Mouse (Mus musculus): ENCODE measurements around the gene Doc2b. TPM values are rescaled to one million over a fixed set of nuclear protein-coding genes. Genes with fewer than 3 reads are reported as not detected.

The Doc2b gene
- total and polyA plus RNA-seq, 3 experiments: not detected

- DNase-seq (ENCODE audit: extremely low read depth): no peak
- dilution Hi-C loops (cut with MboI; ENCODE audit: extremely low pct_ligation_motif_present, extremely low pct_unique_long_range_greater_than_20kb, low sequenced_read_pairs) (no loop called here), in situ Hi-C loops (cut with MboI; ENCODE audit: low pct_ligation_motif_present, low pct_unique_long_range_greater_than_20kb, low sequenced_read_pairs) (no loop called here)
- Histone ChIP-seq H3K27ac (ENCODE audit: insufficient read depth, low read depth) (no peak overlapping the region), H3K4me1 (ENCODE audit: control insufficient read depth in 1 of 2, insufficient read depth in 2 of 2) (peaks cover 3 to 62% of the 10 kb centered on the region in 2 experiments; a peak in 3 of 4 replicates), H3K4me2 (ENCODE audit: insufficient read depth, low read depth, poor library complexity, severe bottlenecking) (no peak overlapping the region), H3K79me2 (replicated peaks; ENCODE audit: control insufficient read depth, extremely low read depth, insufficient read depth, poor library complexity, severe bottlenecking) (peaks cover 96% of the 10 kb centered on the region), H3K4me3 (replicated peaks in 1 of 3; ENCODE audit: low read depth in 2 of 3, low read length in 2 of 3, poor library complexity in 1 of 3) (no peak overlapping the region), H3K36me3 (replicated peaks in 1 of 2; ENCODE audit: control insufficient read depth in 1 of 2, insufficient read depth in 1 of 2, low read length in 1 of 2) (peaks cover 65 to 92% of the 10 kb centered on the region in 2 experiments), H3K27me3 (replicated peaks) (no peaks in the 10 kb centered on the region), H3K9me3 (replicated peaks; ENCODE audit: low read length) (no peaks in the 10 kb centered on the region), H3K9ac (ENCODE audit: insufficient read depth, low read depth) (no peak overlapping the region)
- no peak for TF ChIP-seq ELF1 (IDR thresholded peaks at IDR 0.05; ENCODE audit: low read depth, low read length)
- no peak for TF ChIP-seq USF2 (conservative IDR thresholded peaks at IDR 0.05; ENCODE audit: low read depth, low read length)
- no peak for TF ChIP-seq POLR2AphosphoS2 (IDR thresholded peaks at IDR 0.05; ENCODE audit: low read depth, low read length)
- TF ChIP-seq JUN (IDR thresholded peaks at IDR 0.05; ENCODE audit: insufficient read depth, low read depth, low read length): no peak
- no peak for TF ChIP-seq GABPA (IDR thresholded peaks at IDR 0.05; ENCODE audit: insufficient replicate concordance, low read depth, low read length)
- no peak for TF ChIP-seq ZC3H11A (IDR thresholded peaks at IDR 0.05; ENCODE audit: low read depth, low read length)
- no peak for TF ChIP-seq CHD2 (IDR thresholded peaks at IDR 0.05; ENCODE audit: low read length)
- TF ChIP-seq CHD1 (IDR thresholded peaks at IDR 0.05; ENCODE audit: low read depth, low read length): no peak
- no peak for TF ChIP-seq SMC3 (IDR thresholded peaks at IDR 0.05; ENCODE audit: low read depth, low read length)
- no peak for TF ChIP-seq MAX (IDR thresholded peaks at IDR 0.05; ENCODE audit: low read length)
- TF ChIP-seq MAZ (IDR thresholded peaks at IDR 0.05; ENCODE audit: low read depth, low read length): no peak
- no peak for TF ChIP-seq RCOR1 (conservative IDR thresholded peaks at IDR 0.05; ENCODE audit: low read depth, low read length)
- TF ChIP-seq PAX5 (IDR thresholded peaks at IDR 0.05; ENCODE audit: low read length): no peak
- TF ChIP-seq TBP (conservative IDR thresholded peaks at IDR 0.05; ENCODE audit: low read depth, low read length): no peak
- TF ChIP-seq SIN3A (IDR thresholded peaks at IDR 0.05; ENCODE audit: low read length): no peak
- TF ChIP-seq CTCF (conservative IDR thresholded peaks at IDR 0.05 in 1 of 2, IDR thresholded peaks at IDR 0.05 in 1 of 2; ENCODE audit: low read depth in 2 of 2, low read length in 2 of 2): no peak
- TF ChIP-seq POLR2A (IDR thresholded peaks at IDR 0.05; ENCODE audit: low read depth, low read length): no peak
Measured at GRCm38 (mm10) chr11:75756687-75757086, 39.2 kb downstream of the Doc2b start.

DNA sequence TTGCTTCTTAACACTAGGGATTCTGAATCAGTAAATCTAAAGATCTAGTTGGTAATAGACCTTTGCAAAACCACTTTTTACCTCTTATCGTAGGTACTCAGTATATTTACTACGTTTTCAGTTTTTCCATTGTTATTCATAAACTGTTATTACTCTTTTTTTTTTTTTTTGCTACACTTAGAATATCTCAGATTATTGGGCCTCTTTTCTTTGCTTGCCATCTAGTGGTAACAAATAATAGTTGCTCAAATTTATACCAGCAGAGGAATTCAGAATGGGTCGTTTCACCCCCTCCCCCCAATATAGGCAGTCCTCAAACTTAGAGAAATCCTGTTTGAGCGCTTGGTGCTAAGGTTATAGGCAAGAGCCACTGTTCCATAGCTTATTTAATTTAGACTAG is 44.8 kb downstream of the Doc2b start:
- Histone ChIP-seq H3K4me3 (replicated peaks in 1 of 3; ENCODE audit: low read depth in 2 of 3, low read length in 2 of 3, poor library complexity in 1 of 3) (no peak overlapping the region), H3K4me1 (ENCODE audit: control insufficient read depth in 1 of 2, insufficient read depth in 2 of 2) (peaks cover 7 to 74% of the 10 kb centered on the region in 2 experiments), H3K27me3 (replicated peaks) (no peaks in the 10 kb centered on the region), H3K4me2 (ENCODE audit: insufficient read depth, low read depth, poor library complexity, severe bottlenecking) (no peak overlapping the region), H3K36me3 (replicated peaks in 1 of 2; ENCODE audit: control insufficient read depth in 1 of 2, insufficient read depth in 1 of 2, low read length in 1 of 2) (peaks cover 38 to 83% of the 10 kb centered on the region in 2 experiments), H3K9me3 (replicated peaks; ENCODE audit: low read length) (no peaks in the 10 kb centered on the region), H3K27ac (ENCODE audit: insufficient read depth, low read depth) (no peak overlapping the region), H3K79me2 (replicated peaks; ENCODE audit: control insufficient read depth, extremely low read depth, insufficient read depth, poor library complexity, severe bottlenecking) (peaks cover 99% of the 10 kb centered on the region), H3K9ac (ENCODE audit: insufficient read depth, low read depth) (no peak overlapping the region)
- dilution Hi-C loops (cut with MboI; ENCODE audit: extremely low pct_ligation_motif_present, extremely low pct_unique_long_range_greater_than_20kb, low sequenced_read_pairs): no loop called here
- DNase-seq (ENCODE audit: extremely low read depth): no peak
- in situ Hi-C loops (cut with MboI; ENCODE audit: low pct_ligation_motif_present, low pct_unique_long_range_greater_than_20kb, low sequenced_read_pairs): no loop called here
- TF ChIP-seq UBTF (IDR thresholded peaks at IDR 0.05; ENCODE audit: low read depth, low read length): no peak
- TF ChIP-seq MAZ (IDR thresholded peaks at IDR 0.05; ENCODE audit: low read depth, low read length): no peak
- no peak for TF ChIP-seq NRF1 (IDR thresholded peaks at IDR 0.05; ENCODE audit: low read depth, low read length)
- no peak for TF ChIP-seq POLR2AphosphoS2 (IDR thresholded peaks at IDR 0.05; ENCODE audit: low read depth, low read length)
- TF ChIP-seq ELF1 (IDR thresholded peaks at IDR 0.05; ENCODE audit: low read depth, low read length): no peak
- no peak for TF ChIP-seq MAX (IDR thresholded peaks at IDR 0.05; ENCODE audit: low read length)
- peak; percentile 92 for TF ChIP-seq ZNF384 (IDR thresholded peaks at IDR 0.05; ENCODE audit: low read depth, low read length)
- peak; percentile 50 for TF ChIP-seq RAD21 (IDR thresholded peaks at IDR 0.05; ENCODE audit: low read depth, low read length)
- TF ChIP-seq ZKSCAN1 (IDR thresholded peaks at IDR 0.05; ENCODE audit: borderline replicate concordance, low read depth, low read length): no peak
- peak in 1 of 2 experiments; percentile 56; a peak in 2 of 4 replicates for TF ChIP-seq CTCF (conservative IDR thresholded peaks at IDR 0.05 in 1 of 2, IDR thresholded peaks at IDR 0.05 in 1 of 2; ENCODE audit: low read depth in 2 of 2, low read length in 2 of 2)
- TF ChIP-seq CHD2 (IDR thresholded peaks at IDR 0.05; ENCODE audit: low read length): no peak
- TF ChIP-seq ZMIZ1 (IDR thresholded peaks at IDR 0.05; ENCODE audit: low read depth, low read length): no peak
- TF ChIP-seq MXI1 (IDR thresholded peaks at IDR 0.05; ENCODE audit: low read depth, low read length): no peak
- TF ChIP-seq JUN (IDR thresholded peaks at IDR 0.05; ENCODE audit: insufficient read depth, low read depth, low read length): no peak
- peak; percentile 26; the same call in 1 of the 2 replicates for TF ChIP-seq SMC3 (IDR thresholded peaks at IDR 0.05; ENCODE audit: low read depth, low read length)
- no peak for TF ChIP-seq SIN3A (IDR thresholded peaks at IDR 0.05; ENCODE audit: low read length)
- no peak for TF ChIP-seq RCOR1 (conservative IDR thresholded peaks at IDR 0.05; ENCODE audit: low read depth, low read length)
